Mouse (Mus musculus): ENCODE measurements around the gene Slc6a6. TPM values are rescaled to one million over a fixed set of nuclear protein-coding genes. Genes with fewer than 3 reads are reported as not detected.

Gene Slc6a6
- total and polyA plus RNA-seq, 3 experiments, result 54.6 to 90.0 TPM; not detected in 1

DNA sequence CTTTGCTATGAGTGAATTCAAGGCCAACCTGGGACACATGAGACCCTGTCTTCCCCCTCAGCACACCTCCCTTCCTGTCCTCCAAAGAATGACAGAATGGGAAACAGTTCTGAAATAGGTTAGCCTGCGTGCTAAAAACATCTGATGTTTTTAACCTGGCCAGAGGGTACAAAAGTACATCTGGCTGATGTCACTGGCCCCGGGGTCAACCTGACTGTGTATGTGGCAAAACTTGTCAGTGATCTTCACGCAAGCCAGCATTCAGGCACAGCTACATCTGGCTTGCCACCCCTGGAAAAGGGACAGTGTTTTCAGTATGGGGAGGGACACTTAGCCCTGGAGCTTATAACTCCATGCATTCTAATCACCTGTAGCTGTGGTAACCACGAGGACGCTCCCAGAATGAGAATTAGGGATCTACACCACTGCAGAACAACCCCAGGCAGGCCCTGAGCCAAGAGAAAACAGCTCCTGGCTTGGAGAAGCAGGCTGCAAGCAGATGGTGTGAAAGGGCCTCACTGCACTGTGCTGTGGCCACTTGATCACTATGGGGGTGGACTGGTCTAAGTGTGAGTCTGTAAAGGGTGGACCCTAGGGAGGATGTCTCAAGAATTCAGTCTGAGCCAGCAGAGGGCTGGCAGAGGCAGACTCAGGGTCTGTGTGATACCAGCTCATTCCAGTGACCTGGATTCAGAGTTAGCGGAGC lies 35.3 kb downstream of the Slc6a6 start:
- TF ChIP-seq ZMIZ1 (IDR thresholded peaks at IDR 0.05; ENCODE audit: low read depth, low read length) (no peak), JUND (IDR thresholded peaks at IDR 0.05; ENCODE audit: low read depth, low read length) (no peak)
- no peaks in the 10 kb centered on the region for H3K27me3 ChIP-seq (ENCODE audit: control insufficient read depth in 1 of 2, insufficient read depth in 2 of 2, low read length in 2 of 2)
- H3K9me3 ChIP-seq (replicated peaks; ENCODE audit: insufficient read depth, low read length), result no peaks in the 10 kb centered on the region
- H3K4me1 ChIP-seq (ENCODE audit: control insufficient read depth in 1 of 2, insufficient read depth in 2 of 2, low read length in 2 of 2), result peaks cover 3 to 4% of the 10 kb centered on the region in 2 experiments; a peak in 3 of 4 replicates
- H3K4me3 ChIP-seq (ENCODE audit: control insufficient read depth in 1 of 2, insufficient read depth in 1 of 2, low read depth in 2 of 2, low read length in 2 of 2), result no peak overlapping the region
- no peak for DNase-seq (ENCODE audit: low read depth, low spot score)
- H3K36me3 ChIP-seq (ENCODE audit: control insufficient read depth in 1 of 2, insufficient read depth in 2 of 2, low read length in 2 of 2), result peaks cover 1 to 3% of the 10 kb centered on the region in 2 experiments
- no peak overlapping the region for H3K27ac ChIP-seq (ENCODE audit: control insufficient read depth, low read depth, low read length)
- 0 out of 2 replicates have a peak, but pooled peaks cover 2% of the 10 kb centered on the region for H3K79me2 ChIP-seq (ENCODE audit: control insufficient read depth, insufficient read depth, low read length, poor library complexity)
- no peak overlapping the region for H3K9ac ChIP-seq (ENCODE audit: control insufficient read depth, low read depth, low read length, poor library complexity, severe bottlenecking)

DNA sequence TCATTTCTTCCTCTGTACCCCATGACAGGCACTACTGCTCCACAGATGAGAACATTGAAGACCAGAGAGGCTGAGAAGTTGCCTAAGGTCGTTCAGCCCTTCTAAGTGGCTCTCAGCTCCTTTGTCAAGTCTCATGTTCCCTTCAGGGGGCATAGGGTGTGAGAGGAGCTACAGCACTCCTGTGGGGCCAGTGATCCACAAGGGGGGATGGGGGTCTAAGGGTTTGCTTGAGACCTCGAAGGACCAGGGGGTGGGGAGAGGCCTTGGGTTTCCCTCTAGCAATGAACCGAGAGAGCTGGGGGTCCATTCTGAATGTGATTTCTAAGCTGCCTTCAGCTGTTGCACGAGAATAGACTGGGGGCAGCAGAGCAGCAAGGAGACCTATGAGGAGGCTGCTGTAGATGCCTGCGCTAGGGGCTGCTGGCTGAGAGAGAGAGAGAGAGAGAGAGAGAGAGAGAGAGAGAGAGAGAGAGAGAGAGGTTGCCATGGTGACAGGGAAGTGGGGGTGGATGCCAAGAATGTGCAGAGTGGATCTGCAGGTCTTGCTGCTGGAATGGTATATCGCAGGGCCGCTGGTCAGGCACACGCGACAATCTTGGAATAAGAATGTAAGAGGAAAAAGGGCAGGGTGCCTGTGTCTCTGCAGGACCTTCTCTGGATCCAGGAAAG lies 36.1 kb downstream of the Slc6a6 start:
- no peak overlapping the region for H3K27ac ChIP-seq (ENCODE audit: control insufficient read depth, low read depth, low read length)
- H3K9ac ChIP-seq (ENCODE audit: control insufficient read depth, low read depth, low read length, poor library complexity, severe bottlenecking), result no peak overlapping the region

DNA sequence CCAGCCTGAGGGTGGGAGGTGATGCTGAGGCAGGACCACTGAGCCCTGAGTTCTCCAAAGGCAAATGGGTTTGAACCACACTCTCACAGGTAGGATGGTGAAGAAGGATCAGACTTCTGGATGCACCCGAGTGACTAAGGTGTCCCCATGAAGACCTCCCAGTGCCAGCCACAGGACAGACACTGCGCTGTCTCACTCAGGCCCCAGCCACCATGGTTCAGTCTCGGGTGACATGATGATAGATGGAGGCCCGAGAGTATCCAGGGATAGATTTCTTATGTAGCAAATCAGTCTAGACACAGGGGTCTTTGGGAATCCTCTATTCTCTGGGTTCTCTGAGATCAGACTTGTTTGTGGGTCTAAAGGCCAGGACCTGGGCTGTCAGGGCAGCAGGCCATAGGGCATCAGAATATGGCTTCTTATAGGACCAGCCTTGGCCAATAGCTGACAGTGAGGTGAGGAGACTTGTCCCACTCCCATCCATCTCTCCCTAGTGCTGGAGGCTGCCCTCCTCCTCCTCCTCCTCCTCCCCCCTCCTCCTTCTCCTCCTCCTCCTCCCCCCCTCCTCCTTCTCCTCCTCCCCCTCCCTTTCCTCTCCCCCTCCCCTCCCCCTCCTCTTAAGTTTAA lies 36.8 kb downstream of the Slc6a6 start:
- H3K9ac ChIP-seq (ENCODE audit: control insufficient read depth, low read depth, low read length, poor library complexity, severe bottlenecking), result no peak overlapping the region
- no peaks in the 10 kb centered on the region for H3K27me3 ChIP-seq (ENCODE audit: control insufficient read depth in 1 of 2, insufficient read depth in 2 of 2, low read length in 2 of 2)
- peaks cover 3% of the 10 kb centered on the region in 2 experiments for H3K36me3 ChIP-seq (ENCODE audit: control insufficient read depth in 1 of 2, insufficient read depth in 2 of 2, low read length in 2 of 2)
- H3K27ac ChIP-seq (ENCODE audit: control insufficient read depth, low read depth, low read length), result no peak overlapping the region
- DNase-seq (ENCODE audit: low read depth, low spot score), result no peak
- TF ChIP-seq BHLHE40 (IDR thresholded peaks at IDR 0.05; ENCODE audit: borderline replicate concordance, low read depth, low read length) (no peak), MYB (IDR thresholded peaks at IDR 0.05; ENCODE audit: low read depth, low read length) (no peak), CTCF (IDR thresholded peaks at IDR 0.05 in 2 of 3, conservative IDR thresholded peaks at IDR 0.05 in 1 of 3; ENCODE audit: control insufficient read depth in 1 of 3, insufficient read depth in 1 of 3, low read depth in 2 of 3, low read length in 3 of 3, poor library complexity in 1 of 3, severe bottlenecking in 1 of 3) (no peak), POLR2A (IDR thresholded peaks at IDR 0.05; ENCODE audit: control insufficient read depth in 1 of 2, insufficient read depth in 1 of 2, low read depth in 1 of 2, low read length in 2 of 2, poor library complexity in 1 of 2) (no peak), ELF1 (IDR thresholded peaks at IDR 0.05; ENCODE audit: low read depth, low read length) (no peak)
- H3K79me2 ChIP-seq (ENCODE audit: control insufficient read depth, insufficient read depth, low read length, poor library complexity), result 0 out of 2 replicates have a peak, but pooled peaks cover 2% of the 10 kb centered on the region
- H3K4me1 ChIP-seq (ENCODE audit: control insufficient read depth in 1 of 2, insufficient read depth in 2 of 2, low read length in 2 of 2), result peaks cover 3 to 4% of the 10 kb centered on the region in 2 experiments; a peak in 3 of 4 replicates
- H3K9me3 ChIP-seq (replicated peaks; ENCODE audit: insufficient read depth, low read length), result no peaks in the 10 kb centered on the region
- H3K4me3 ChIP-seq (ENCODE audit: control insufficient read depth in 1 of 2, insufficient read depth in 1 of 2, low read depth in 2 of 2, low read length in 2 of 2), result no peak overlapping the region

More for the DNA sequence above, 36.1 kb downstream of the Slc6a6 start:
- TF ChIP-seq POLR2AphosphoS2 (IDR thresholded peaks at IDR 0.05; ENCODE audit: low read length) (no peak), JUND (IDR thresholded peaks at IDR 0.05; ENCODE audit: low read depth, low read length) (peak; percentile 43; the same call in 1 of the 2 replicates)
- DNase-seq (ENCODE audit: low read depth, low spot score), result no peak
- Histone ChIP-seq H3K4me3 (ENCODE audit: control insufficient read depth in 1 of 2, insufficient read depth in 1 of 2, low read depth in 2 of 2, low read length in 2 of 2) (no peak overlapping the region), H3K4me1 (ENCODE audit: control insufficient read depth in 1 of 2, insufficient read depth in 2 of 2, low read length in 2 of 2) (peaks cover 3 to 4% of the 10 kb centered on the region in 2 experiments; a peak in 3 of 4 replicates), H3K36me3 (ENCODE audit: control insufficient read depth in 1 of 2, insufficient read depth in 2 of 2, low read length in 2 of 2) (peaks cover 1 to 3% of the 10 kb centered on the region in 2 experiments), H3K79me2 (ENCODE audit: control insufficient read depth, insufficient read depth, low read length, poor library complexity) (0 out of 2 replicates have a peak, but pooled peaks cover 2% of the 10 kb centered on the region), H3K9me3 (replicated peaks; ENCODE audit: insufficient read depth, low read length) (no peaks in the 10 kb centered on the region), H3K27me3 (ENCODE audit: control insufficient read depth in 1 of 2, insufficient read depth in 2 of 2, low read length in 2 of 2) (no peaks in the 10 kb centered on the region)
